ENCODE assay signal across 16 mouse cellular contexts in genomic region chrX:142237101-142237500, GRCm38 (mm10). TPM values are rescaled to one million over a fixed set of nuclear protein-coding genes. Genes with fewer than 3 reads are reported as not detected.
A peak's percentile ranks its signal among the peaks of the same experiment; 100 is the strongest.
DNase-seq lines count a peak whose midpoint lies in the region; ATAC-seq and TF ChIP-seq lines count a peak whose summit lies in the region.
"Had no signal": no experiment of that assay in that cellular context is flagged by ENCODE, and none has a peak within 500 bp of the region (broad histone marks: within the 10 kb centered on the region; RNA-seq: fewer than 3 reads in every experiment).

No protein-coding gene starts in this region.

- peak; percentile 3 for DNase-seq in CD4-positive, CD25-positive, alpha-beta regulatory T cell, adult 2 months (ENCODE audit: low read depth, low spot score)
- peak; percentile 3 for DNase-seq in hindbrain, postnatal 0 days (ENCODE audit: low spot score)
- peak; percentile 1 for DNase-seq in lung, postnatal 36 days
- DNase-seq in lung, adult 18-20 months: no peak
- DNase-seq in retina, postnatal 1 day: peak; percentile 17
- no peak for DNase-seq in left cerebral cortex, postnatal 36 days (ENCODE audit: low spot score in 2 of 2)
- DNase-seq: cerebellum, adult 8-10 months; lung, postnatal 4 days; right cerebral cortex, postnatal 14 days had no signal

- 45% methylated on average over 2 of the region's 2 CpGs for WGBS in hindbrain, postnatal 0 days
- WGBS in hindbrain, embryonic 16.5 days: 53% methylated on average over 2 of the region's 2 CpGs

- peak; percentile 57 for TF ChIP-seq CTCF in hindbrain, postnatal 0 days (IDR thresholded peaks at IDR 0.05; ENCODE audit: low read depth)

- intact Hi-C loops in left cerebral cortex, postnatal 36 days (cut with DNase I): loop anchor here (2.0 kb wide), 1 partner anchor 78 kb away; no protein-coding TSS in a partner anchor

- H3K27ac ChIP-seq in hindbrain, postnatal 0 days: no peak overlapping the region
- H3K27ac ChIP-seq in hindbrain, embryonic 16.5 days (ENCODE audit: low read depth, low read length): no peak overlapping the region
- H3K27ac ChIP-seq: limb, embryonic 13.5 days had no signal

- no peaks in the 10 kb centered on the region for H3K4me1 ChIP-seq in hindbrain, postnatal 0 days (ENCODE audit: insufficient read depth, low read length)
- no peaks in the 10 kb centered on the region for H3K4me1 ChIP-seq in hindbrain, embryonic 16.5 days (ENCODE audit: control insufficient read depth, insufficient read depth, low read depth, low read length)
- H3K4me1 ChIP-seq: limb, embryonic 13.5 days had no signal

- H3K9ac ChIP-seq in hindbrain, postnatal 0 days (replicated peaks; ENCODE audit: low read length): no peak overlapping the region
- no peak overlapping the region for H3K9ac ChIP-seq in hindbrain, embryonic 16.5 days (ENCODE audit: low read depth, low read length)
- H3K9ac ChIP-seq: limb, embryonic 13.5 days had no signal

- no peak for ATAC-seq in CD4-positive, CD25-positive, alpha-beta regulatory T cell, adult 4 months
- no peak for ATAC-seq in hindbrain, postnatal 0 days
- no peak for ATAC-seq in hindbrain, embryonic 16.5 days

- H3K4me2 ChIP-seq in hindbrain, postnatal 0 days (ENCODE audit: low read depth, low read length): no peak overlapping the region
- no peak overlapping the region for H3K4me2 ChIP-seq in hindbrain, embryonic 16.5 days (ENCODE audit: low read length)
- H3K4me2 ChIP-seq: limb, embryonic 13.5 days had no signal

- H3K27me3 ChIP-seq in hindbrain, postnatal 0 days (ENCODE audit: insufficient read depth, low read length): no peaks in the 10 kb centered on the region
- no peaks in the 10 kb centered on the region for H3K27me3 ChIP-seq in hindbrain, embryonic 16.5 days (replicated peaks; ENCODE audit: control insufficient read depth, insufficient read depth, low read length)
- H3K27me3 ChIP-seq: limb, embryonic 13.5 days had no signal

- H3K9me3 ChIP-seq in hindbrain, postnatal 0 days (ENCODE audit: low read length): no peaks in the 10 kb centered on the region
- H3K9me3 ChIP-seq in hindbrain, embryonic 16.5 days (ENCODE audit: control insufficient read depth, low read length): no peaks in the 10 kb centered on the region
- H3K9me3 ChIP-seq: limb, embryonic 13.5 days had no signal

- no peaks in the 10 kb centered on the region for H3K36me3 ChIP-seq in hindbrain, postnatal 0 days (ENCODE audit: insufficient read depth, low read length)
- H3K36me3 ChIP-seq in hindbrain, embryonic 16.5 days (ENCODE audit: control insufficient read depth, insufficient read depth, low read length): no peaks in the 10 kb centered on the region
- H3K36me3 ChIP-seq: limb, embryonic 13.5 days had no signal

- H3K4me3 ChIP-seq in hindbrain, postnatal 0 days (ENCODE audit: low read length): no peak overlapping the region
- H3K4me3 ChIP-seq in hindbrain, embryonic 16.5 days (ENCODE audit: low read length): no peak overlapping the region
- H3K4me3 ChIP-seq: limb, embryonic 13.5 days had no signal

RNA-seq across cellular contexts. Expression of gene Nxt2, which starts 10.5 kb away (rescaled TPM):
- 1 to 10 TPM; 5.4 to 5.7 TPM for polyA plus RNA-seq in CD4-positive, CD25-positive, alpha-beta regulatory T cell, adult 4 months (2017; shearing (Covaris generic))
- 15.0 and 16.7 TPM in 2 replicates for total RNA-seq in hindbrain, postnatal 0 days (2014; rRNA removed)
- polyA plus RNA-seq in hindbrain, postnatal 0 days (2015; fragmentation: Nextera tagmentation; extraction: Ambion mirVana): 26.6 and 27.4 TPM in 2 replicates
- polyA plus RNA-seq in hindbrain, embryonic 16.5 days (2015; fragmentation: Nextera tagmentation; extraction: Ambion mirVana): 20.0 and 25.4 TPM in 2 replicates
- 10 to 100 TPM; 28.9 to 29.3 TPM for total RNA-seq in left cerebral cortex, postnatal 36 days (2021)

RNA-seq across cellular contexts. Expression of gene Gucy2f, which starts 40.4 kb away (rescaled TPM):
- not detected for polyA plus RNA-seq in CD4-positive, CD25-positive, alpha-beta regulatory T cell, adult 4 months (2017; shearing (Covaris generic))
- total RNA-seq in hindbrain, postnatal 0 days (2014; rRNA removed): 0.21 and 0.36 TPM in 2 replicates
- polyA plus RNA-seq in hindbrain, postnatal 0 days (2015; fragmentation: Nextera tagmentation; extraction: Ambion mirVana): 0.05 and 0.15 TPM in 2 replicates
- polyA plus RNA-seq in hindbrain, embryonic 16.5 days (2015; fragmentation: Nextera tagmentation; extraction: Ambion mirVana): 0.11 TPM in 2 replicates
- under 1 TPM; 0.32 to 0.48 TPM for total RNA-seq in left cerebral cortex, postnatal 36 days (2021)
- total RNA-seq: heart, adult 18-20 months; hematopoietic stem cell, adult 5-6 weeks had no signal
- polyA plus RNA-seq: kidney, embryonic 14.5 days; thymus, postnatal 0 days had no signal

Comparison
In these comparisons a context has a peak if more than half of its experiments do, and no peak if none do; other contexts are left out.
1. DNase-seq: peak in CD4-positive, CD25-positive, alpha-beta regulatory T cell, adult 2 months (single experiment), hindbrain, postnatal 0 days (single experiment), lung, postnatal 36 days (single experiment) and retina, postnatal 1 day (single experiment); none in lung, adult 18-20 months (0 of 2) and left cerebral cortex, postnatal 36 days (0 of 2).